Mouse (Mus musculus): ENCODE measurements around the gene Zfand2a. TPM values are rescaled to one million over a fixed set of nuclear protein-coding genes. Genes with fewer than 3 reads are reported as not detected.
A peak's percentile ranks its signal among the peaks of the same experiment; 100 is the strongest.

Gene Zfand2a
- polyA plus RNA-seq, 1 experiment = 55.4 TPM

GRCm38 (mm10) chr5:139449926-139450325, 34.4 kb downstream of the Zfand2a start:
- TF ChIP-seq CTCF (IDR thresholded peaks at IDR 0.05; ENCODE audit: extremely low read depth, insufficient read depth, low read length) = no peak
- TF ChIP-seq POLR2A (IDR thresholded peaks at IDR 0.05; ENCODE audit: extremely low read depth, insufficient read depth, low read length) = no peak
- H3K27ac ChIP-seq (ENCODE audit: insufficient read depth, low read length) = no peak overlapping the region
- H3K4me1 ChIP-seq (ENCODE audit: control insufficient read depth, insufficient read depth, low read length) = peaks cover 6% of the 10 kb centered on the region
- no peak overlapping the region for H3K4me3 ChIP-seq (ENCODE audit: insufficient read depth, low read length)

- Histone ChIP-seq H3K4me1 (ENCODE audit: control insufficient read depth, insufficient read depth, low read length) (peaks cover 6% of the 10 kb centered on the region), H3K4me3 (ENCODE audit: insufficient read depth, low read length) (no peak overlapping the region), H3K27ac (ENCODE audit: insufficient read depth, low read length) (no peak overlapping the region)
- no peak for TF ChIP-seq CTCF (IDR thresholded peaks at IDR 0.05; ENCODE audit: extremely low read depth, insufficient read depth, low read length)
- no peak for TF ChIP-seq POLR2A (IDR thresholded peaks at IDR 0.05; ENCODE audit: extremely low read depth, insufficient read depth, low read length)
Measured at GRCm38 (mm10) chr5:139449161-139449791, 35.1 kb downstream of the Zfand2a start.

GRCm38 (mm10) chr5:139448025-139448424, 36.3 kb downstream of the Zfand2a start:
- H3K4me3 ChIP-seq (ENCODE audit: insufficient read depth, low read length) = no peak overlapping the region
- TF ChIP-seq CTCF (IDR thresholded peaks at IDR 0.05; ENCODE audit: extremely low read depth, insufficient read depth, low read length) (no peak), POLR2A (IDR thresholded peaks at IDR 0.05; ENCODE audit: extremely low read depth, insufficient read depth, low read length) (no peak)
- H3K27ac ChIP-seq (ENCODE audit: insufficient read depth, low read length) = no peak overlapping the region

GRCm38 (mm10) chr5:139445258-139445657, 39.1 kb downstream of the Zfand2a start:
- peaks cover 12% of the 10 kb centered on the region for H3K4me1 ChIP-seq (ENCODE audit: control insufficient read depth, insufficient read depth, low read length)
- H3K4me3 ChIP-seq (ENCODE audit: insufficient read depth, low read length) = no peak overlapping the region
- H3K27ac ChIP-seq (ENCODE audit: insufficient read depth, low read length) = no peak overlapping the region
- TF ChIP-seq POLR2A (IDR thresholded peaks at IDR 0.05; ENCODE audit: extremely low read depth, insufficient read depth, low read length) (no peak), CTCF (IDR thresholded peaks at IDR 0.05; ENCODE audit: extremely low read depth, insufficient read depth, low read length) (0 out of 2 replicates have a peak, but pooled peaks have one; percentile 16)

More at GRCm38 (mm10) chr5:139448025-139448424, 36.3 kb downstream of the Zfand2a start:
- H3K4me1 ChIP-seq (ENCODE audit: control insufficient read depth, insufficient read depth, low read length) = peaks cover 6% of the 10 kb centered on the region

- H3K27ac ChIP-seq (ENCODE audit: insufficient read depth, low read length) = peak overlapping the region; percentile 81
- no peak for TF ChIP-seq CTCF (IDR thresholded peaks at IDR 0.05; ENCODE audit: extremely low read depth, insufficient read depth, low read length)
- TF ChIP-seq POLR2A (IDR thresholded peaks at IDR 0.05; ENCODE audit: extremely low read depth, insufficient read depth, low read length) = no peak
Measured at GRCm38 (mm10) chr5:139442962-139443361, 41.4 kb downstream of the Zfand2a start.

GRCm38 (mm10) chr5:139442428-139442827, 41.9 kb downstream of the Zfand2a start:
- Histone ChIP-seq H3K4me3 (ENCODE audit: insufficient read depth, low read length) (no peak overlapping the region), H3K4me1 (ENCODE audit: control insufficient read depth, insufficient read depth, low read length) (peaks cover 12% of the 10 kb centered on the region), H3K27ac (ENCODE audit: insufficient read depth, low read length) (peak overlapping the region; percentile 83)
- TF ChIP-seq CTCF (IDR thresholded peaks at IDR 0.05; ENCODE audit: extremely low read depth, insufficient read depth, low read length) = no peak
- TF ChIP-seq POLR2A (IDR thresholded peaks at IDR 0.05; ENCODE audit: extremely low read depth, insufficient read depth, low read length) = no peak

More at GRCm38 (mm10) chr5:139442962-139443361, 41.4 kb downstream of the Zfand2a start:
- H3K4me1 ChIP-seq (ENCODE audit: control insufficient read depth, insufficient read depth, low read length) = peaks cover 12% of the 10 kb centered on the region
- H3K4me3 ChIP-seq (ENCODE audit: insufficient read depth, low read length) = no peak overlapping the region

- Histone ChIP-seq H3K4me3 (ENCODE audit: insufficient read depth, low read length) (no peak overlapping the region), H3K4me1 (ENCODE audit: control insufficient read depth, insufficient read depth, low read length) (peaks cover 12% of the 10 kb centered on the region), H3K27ac (ENCODE audit: insufficient read depth, low read length) (no peak overlapping the region)
- TF ChIP-seq CTCF (IDR thresholded peaks at IDR 0.05; ENCODE audit: extremely low read depth, insufficient read depth, low read length) = no peak
- TF ChIP-seq POLR2A (IDR thresholded peaks at IDR 0.05; ENCODE audit: extremely low read depth, insufficient read depth, low read length) = no peak
Measured at GRCm38 (mm10) chr5:139441726-139442018, 42.7 kb downstream of the Zfand2a start.

GRCm38 (mm10) chr5:139440926-139441725, 43.2 kb downstream of the Zfand2a start:
- Histone ChIP-seq H3K4me3 (ENCODE audit: insufficient read depth, low read length) (no peak overlapping the region), H3K27ac (ENCODE audit: insufficient read depth, low read length) (0 out of 2 replicates have a peak overlapping the region, but pooled peaks have one; percentile 5), H3K4me1 (ENCODE audit: control insufficient read depth, insufficient read depth, low read length) (peaks cover 12% of the 10 kb centered on the region)
- TF ChIP-seq CTCF (IDR thresholded peaks at IDR 0.05; ENCODE audit: extremely low read depth, insufficient read depth, low read length) (no peak), POLR2A (IDR thresholded peaks at IDR 0.05; ENCODE audit: extremely low read depth, insufficient read depth, low read length) (no peak)

- H3K27ac ChIP-seq (ENCODE audit: insufficient read depth, low read length) = 0 out of 2 replicates have a peak overlapping the region, but pooled peaks have one; percentile 5
Measured at GRCm38 (mm10) chr5:139440451-139440850, 43.9 kb downstream of the Zfand2a start.

More at GRCm38 (mm10) chr5:139440451-139440850, 43.9 kb downstream of the Zfand2a start:
- no peak overlapping the region for H3K4me3 ChIP-seq (ENCODE audit: insufficient read depth, low read length)
- TF ChIP-seq CTCF (IDR thresholded peaks at IDR 0.05; ENCODE audit: extremely low read depth, insufficient read depth, low read length) (no peak), POLR2A (IDR thresholded peaks at IDR 0.05; ENCODE audit: extremely low read depth, insufficient read depth, low read length) (no peak)
- peaks cover 13% of the 10 kb centered on the region for H3K4me1 ChIP-seq (ENCODE audit: control insufficient read depth, insufficient read depth, low read length)
